Mouse (Mus musculus) layer of hippocampus, adult 2 months (tissue): ENCODE measurements around the gene Adprhl2. TPM values are rescaled to one million over a fixed set of nuclear protein-coding genes. Genes with fewer than 3 reads are reported as not detected.

Experiments used
- DNase-seq, 2 experiments: peaks; one replicate each; pipeline ENCODE4 v3.0.0; 2022; ENCODE audit warnings: low spot score in 2 of 2
- H3K27ac ChIP-seq: fragments of 200-600 bp; 2 replicates; pipeline ENCODE4 v1.8.1; 2022
- H3K4me3 ChIP-seq: fragments of 200-600 bp; 2 replicates; pipeline ENCODE4 v1.8.1; 2022; ENCODE audit warnings: mild to moderate bottlenecking
- CTCF ChIP-seq: fragments of 200-600 bp; conservative IDR thresholded peaks from 2 replicates; pipeline ENCODE4 v1.8.1; 2022; ENCODE audit warnings: antibody characterized with exemption, mild to moderate bottlenecking, moderate library complexity
- total RNA-seq, 2 experiments: library from RNA; stranded (reverse); gene quantifications; 2 replicates each; pipeline ENCODE4 v1.2.3; 2021

Gene Adprhl2
- total RNA-seq, 2 experiments from 2014 or later = 32.2 to 33.0 TPM

DNA sequence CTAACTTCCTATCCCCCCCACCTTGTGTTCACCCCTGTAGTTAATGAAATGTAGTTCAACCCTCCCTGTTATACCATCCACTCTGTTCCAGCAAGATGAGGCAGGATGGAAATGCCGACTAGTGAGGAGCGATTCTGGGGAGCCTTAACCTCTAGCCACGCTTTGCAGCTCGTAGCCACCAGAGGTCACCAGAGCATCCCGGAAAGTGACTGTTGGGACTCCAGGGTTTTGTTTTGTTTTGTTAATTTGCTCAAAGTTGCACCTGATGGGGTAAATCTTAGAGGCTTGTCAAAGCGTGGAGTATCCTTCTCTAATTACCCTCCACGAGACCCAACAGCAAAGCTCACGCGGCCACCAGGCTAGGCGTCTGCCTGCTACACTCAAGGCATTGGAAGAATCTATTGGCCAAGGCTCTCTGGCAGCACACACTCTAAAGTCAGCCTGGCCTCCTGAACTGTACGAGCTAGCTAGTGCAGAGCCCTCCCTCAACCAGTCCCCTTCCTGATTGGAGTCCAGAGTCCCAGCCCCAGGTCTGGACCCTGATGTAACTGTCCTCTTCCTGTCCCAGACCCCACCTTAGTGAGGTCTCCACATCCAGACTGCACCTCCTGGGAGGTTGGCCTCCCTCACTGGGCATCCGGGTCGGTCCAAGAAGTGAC lies 43.5 kb downstream of the Adprhl2 start:
- H3K27ac ChIP-seq = no peak overlapping the region
- H3K4me3 ChIP-seq = no peak overlapping the region
- peak; percentile 82 for TF ChIP-seq CTCF
- DNase-seq = peak in 1 of 2 experiments; percentile 52

- peak overlapping the region; percentile 1; the same call in 1 of the 2 replicates for H3K27ac ChIP-seq
- no peak for DNase-seq
- H3K4me3 ChIP-seq = no peak overlapping the region
- TF ChIP-seq CTCF = no peak
Measured at GRCm38 (mm10) chr4:126275681-126276131, 45.8 kb downstream of the Adprhl2 start.

DNA sequence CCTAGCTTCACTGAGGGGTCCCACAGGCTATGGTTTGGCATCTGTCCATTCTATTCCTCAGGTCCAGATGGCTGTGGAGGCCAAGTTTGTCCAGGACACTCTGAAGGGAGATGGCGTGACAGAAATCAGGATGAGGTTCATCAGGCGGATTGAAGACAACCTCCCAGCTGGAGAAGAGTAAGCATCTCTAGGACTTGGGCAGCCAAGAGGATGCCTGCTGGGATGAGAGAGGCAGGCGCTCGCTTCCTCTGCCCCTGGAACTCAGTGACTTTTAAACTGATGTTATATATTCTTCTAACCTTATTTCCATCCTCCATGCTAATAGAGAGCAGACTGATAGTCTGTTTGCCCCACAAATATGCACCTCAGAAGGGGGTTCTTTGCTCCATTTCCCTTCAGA lies 46.4 kb downstream of the Adprhl2 start:
- DNase-seq = no peak
- Histone ChIP-seq H3K27ac (peak overlapping the region; percentile 18; the same call in 1 of the 2 replicates), H3K4me3 (no peak overlapping the region)
- no peak for TF ChIP-seq CTCF

DNA sequence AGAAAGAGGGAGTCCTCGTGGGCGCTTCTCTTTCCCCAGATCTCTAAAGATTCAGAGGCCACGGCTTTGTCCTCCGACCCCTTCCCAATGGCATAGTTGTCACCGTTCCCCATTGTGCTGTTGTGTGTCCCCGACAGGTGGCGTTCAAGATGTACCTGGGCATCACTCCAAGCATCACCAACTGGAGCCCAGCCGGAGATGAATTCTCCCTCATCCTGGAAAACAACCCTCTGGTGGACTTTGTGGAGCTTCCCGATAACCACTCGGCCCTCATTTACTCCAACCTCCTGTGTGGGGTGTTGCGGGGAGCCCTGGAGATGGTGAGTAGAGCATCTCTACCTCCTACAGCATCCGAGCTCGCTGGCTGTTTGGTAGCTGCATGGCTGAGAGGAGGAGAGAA lies 47.8 kb downstream of the Adprhl2 start:
- Histone ChIP-seq H3K4me3 (no peak overlapping the region), H3K27ac (peak overlapping the region; percentile 75)
- DNase-seq = peak in 1 of 2 experiments; percentile 69
- TF ChIP-seq CTCF = peak; percentile 66

DNA sequence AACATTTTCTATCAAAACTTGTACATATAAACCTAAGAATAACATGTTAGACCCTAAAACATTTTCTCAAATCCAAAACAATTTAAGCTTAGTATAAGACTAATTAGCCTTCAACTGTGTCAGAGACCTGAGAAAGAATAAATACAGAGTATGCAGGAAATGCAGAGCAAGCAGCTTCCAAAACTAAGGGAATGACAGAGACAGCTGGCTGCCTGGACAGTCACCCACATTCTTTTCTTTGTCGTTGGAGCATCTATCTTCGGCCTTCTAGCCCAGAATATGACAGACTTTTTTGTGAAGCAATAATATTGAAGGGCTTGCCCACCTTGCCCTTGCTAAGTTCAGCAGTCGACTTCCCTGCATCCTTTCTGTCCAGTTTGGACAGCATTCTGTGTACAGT lies 52.2 kb downstream of the Adprhl2 start:
- Histone ChIP-seq H3K4me3 (no peak overlapping the region), H3K27ac (no peak overlapping the region)
- no peak for DNase-seq
- no peak for TF ChIP-seq CTCF

Other genes with a start within 250 kb of the Adprhl2 start
- 10 to 100 TPM; 13.4 to 13.8 TPM for gene Lsm10, start 225.1 kb downstream of the Adprhl2 start, total RNA-seq
- gene Stk40, start 217.7 kb downstream of the Adprhl2 start, total RNA-seq = 10 to 100 TPM; 24.8 to 26.6 TPM
- 1 to 10 TPM; 3.3 to 3.6 TPM for gene Eva1b, start 174.0 kb downstream of the Adprhl2 start, total RNA-seq
- gene Sh3d21, start 158.2 kb downstream of the Adprhl2 start, total RNA-seq = under 1 TPM; 0.59 to 0.81 TPM
- gene Thrap3, start 118.9 kb downstream of the Adprhl2 start, total RNA-seq = 100 to 1,000 TPM; 150 to 166 TPM
- gene Map7d1, start 65.4 kb downstream of the Adprhl2 start, total RNA-seq = 100 to 1,000 TPM; 246 to 249 TPM
- gene Trappc3, start 59.4 kb downstream of the Adprhl2 start, total RNA-seq = 10 to 100 TPM; 85.4 to 90.5 TPM
- gene Col8a2, start 34.9 kb downstream of the Adprhl2 start, total RNA-seq = 1 to 10 TPM; 1.2 to 1.5 TPM
- 1 to 10 TPM; 1.3 to 1.6 TPM for gene Tekt2, start 4.0 kb upstream of the Adprhl2 start, total RNA-seq
- gene Ago3, start 107.9 kb upstream of the Adprhl2 start, total RNA-seq = 10 to 100 TPM; 39.3 to 50.5 TPM
- gene Ago1, start 146.9 kb upstream of the Adprhl2 start, total RNA-seq = 10 to 100 TPM; 63.1 to 64.0 TPM
- 1 to 10 TPM; 7.5 to 9.5 TPM for gene Ago4, start 211.8 kb upstream of the Adprhl2 start, total RNA-seq
- gene Clspn, start 235.2 kb upstream of the Adprhl2 start, total RNA-seq = 1 to 10 TPM; 1.6 to 2.2 TPM